18 mouse cellular contexts compared by ENCODE assay signal in the genomic region with DNA sequence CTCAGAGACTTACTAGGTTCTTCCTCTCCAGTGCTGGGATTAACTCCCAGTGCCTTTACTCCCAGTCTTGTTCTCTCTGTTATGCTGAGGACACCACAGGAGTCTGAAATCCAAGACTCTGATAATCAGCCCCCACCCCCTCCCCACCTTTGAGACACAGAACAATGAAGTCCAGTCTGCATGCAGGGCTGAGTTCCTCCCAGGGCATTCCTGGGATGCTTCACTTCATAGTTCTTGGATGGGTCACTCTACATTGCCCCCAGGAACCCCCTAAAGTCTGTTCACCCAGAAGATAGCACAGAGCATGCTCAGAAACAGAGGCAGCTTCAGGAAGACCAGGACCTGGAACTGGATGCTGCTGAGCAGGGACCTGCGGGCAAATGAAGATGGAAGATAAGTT. TPM values are rescaled to one million over a fixed set of nuclear protein-coding genes. Genes with fewer than 3 reads are reported as not detected.
"Had no signal": no experiment of that assay in that cellular context is flagged by ENCODE, and none has a peak within 500 bp of the region (broad histone marks: within the 10 kb centered on the region; RNA-seq: fewer than 3 reads in every experiment).

No protein-coding gene starts in this region.

- DNase-seq: lung, postnatal 10 days; retina, postnatal 1 day; thymus, adult 18-20 months had no signal

- H3K4me2 ChIP-seq: limb, embryonic 13.5 days; liver, embryonic 12.5 days; liver, embryonic 15.5 days; lung, embryonic 15.5 days; midbrain, embryonic 13.5 days; neural tube, embryonic 13.5 days had no signal

- H3K36me3 ChIP-seq: limb, embryonic 10.5 days; limb, embryonic 13.5 days; liver, embryonic 12.5 days; liver, embryonic 15.5 days; lung, embryonic 15.5 days; midbrain, embryonic 10.5 days; midbrain, embryonic 13.5 days; neural tube, embryonic 13.5 days had no signal

- H3K27me3 ChIP-seq: limb, embryonic 13.5 days; liver, embryonic 12.5 days; liver, embryonic 15.5 days; lung, embryonic 15.5 days had no signal

- H3K9ac ChIP-seq: limb, embryonic 13.5 days; liver, embryonic 12.5 days; liver, embryonic 15.5 days; lung, embryonic 15.5 days; midbrain, embryonic 13.5 days; neural tube, embryonic 13.5 days had no signal

- ATAC-seq: liver, embryonic 12.5 days; midbrain, embryonic 13.5 days; midbrain, embryonic 16.5 days had no signal

- H3K4me3 ChIP-seq: limb, embryonic 10.5 days; limb, embryonic 13.5 days; liver, embryonic 12.5 days; liver, embryonic 15.5 days; lung, embryonic 15.5 days; megakaryocyte, embryonic 14.5 days; midbrain, embryonic 10.5 days; midbrain, embryonic 13.5 days; myocyte; neural tube, embryonic 13.5 days had no signal

- H3K9me3 ChIP-seq: limb, embryonic 10.5 days; limb, embryonic 13.5 days; liver, embryonic 12.5 days; liver, embryonic 15.5 days; lung, embryonic 15.5 days; megakaryocyte, embryonic 14.5 days; midbrain, embryonic 10.5 days; midbrain, embryonic 13.5 days; neural tube, embryonic 13.5 days had no signal

- H3K27ac ChIP-seq: limb, embryonic 10.5 days; limb, embryonic 13.5 days; liver, embryonic 12.5 days; liver, embryonic 15.5 days; lung, embryonic 15.5 days; midbrain, embryonic 10.5 days; midbrain, embryonic 13.5 days; neural tube, embryonic 13.5 days had no signal

- H3K4me1 ChIP-seq: limb, embryonic 10.5 days; limb, embryonic 13.5 days; liver, embryonic 12.5 days; liver, embryonic 15.5 days; lung, embryonic 15.5 days; midbrain, embryonic 10.5 days; midbrain, embryonic 13.5 days; neural tube, embryonic 13.5 days had no signal

RNA-seq across cellular contexts. Expression of a gene that starts 4.8 kb away (rescaled TPM):
- polyA plus RNA-seq: kidney, embryonic 16.5 days; limb, embryonic 10.5 days; limb, embryonic 13.5 days; liver, embryonic 15.5 days; lung, embryonic 15.5 days; midbrain, embryonic 10.5 days; midbrain, embryonic 13.5 days; midbrain, embryonic 16.5 days; myocyte; neural tube, embryonic 13.5 days; stomach, embryonic 16.5 days had no signal

RNA-seq across cellular contexts. Expression of a gene that starts 9.0 kb away (rescaled TPM):
- polyA plus RNA-seq: kidney, embryonic 16.5 days; limb, embryonic 10.5 days; midbrain, embryonic 10.5 days; midbrain, embryonic 13.5 days; myocyte; neural tube, embryonic 13.5 days; testis, adult 2 months had no signal

RNA-seq across cellular contexts. Expression of a gene that starts 15.4 kb away (rescaled TPM):
- polyA plus RNA-seq: kidney, embryonic 16.5 days; limb, embryonic 10.5 days; limb, embryonic 13.5 days; liver, embryonic 12.5 days; liver, embryonic 15.5 days; lung, embryonic 15.5 days; midbrain, embryonic 10.5 days; midbrain, embryonic 13.5 days; midbrain, embryonic 16.5 days; neural tube, embryonic 13.5 days; small intestine, adult 2 months; stomach, embryonic 16.5 days had no signal

RNA-seq across cellular contexts. Expression of a gene that starts 26.2 kb away (rescaled TPM):
- polyA plus RNA-seq: kidney, embryonic 16.5 days; limb, embryonic 10.5 days; limb, embryonic 13.5 days; liver, embryonic 12.5 days; liver, embryonic 15.5 days; lung, embryonic 15.5 days; midbrain, embryonic 10.5 days; midbrain, embryonic 13.5 days; midbrain, embryonic 16.5 days; myocyte; neural tube, embryonic 13.5 days; small intestine, adult 2 months; stomach, embryonic 16.5 days had no signal

RNA-seq across cellular contexts. Expression of a gene that starts 37.0 kb away (rescaled TPM):
- polyA plus RNA-seq: kidney, embryonic 16.5 days; limb, embryonic 10.5 days; limb, embryonic 13.5 days; liver, embryonic 12.5 days; liver, embryonic 15.5 days; lung, embryonic 15.5 days; midbrain, embryonic 10.5 days; midbrain, embryonic 13.5 days; midbrain, embryonic 16.5 days; myocyte; neural tube, embryonic 13.5 days; small intestine, adult 2 months; stomach, embryonic 16.5 days; testis, adult 2 months had no signal
